Mouse (Mus musculus) ES-Bruce4 (cell line): ENCODE data around the gene Glyctk.

Experiments used
- CTCF ChIP-seq: IDR thresholded peaks from one replicate; pipeline ENCODE4 v1.8.1; 2011; ENCODE audit warnings: low read depth, low read length
- EP300 ChIP-seq: IDR thresholded peaks from 2 replicates; pipeline ENCODE4 v1.6.1; 2011; ENCODE audit warnings: low read depth, low read length; ENCODE audit not compliant: insufficient read depth

GRCm38 (mm10) chr9:106197081-106197713, 39.3 kb upstream of the Glyctk start:
- no peak for TF ChIP-seq EP300
- no peak for TF ChIP-seq CTCF
